Mouse (Mus musculus): Measurements from ENCODE around the gene Triml1. TPM values are rescaled to one million over a fixed set of nuclear protein-coding genes. Genes with fewer than 3 reads are reported as not detected.

The Triml1 gene
- total RNA-seq (2014; rRNA removed) (not detected in 2 replicates), polyA plus RNA-seq (2015; fragmentation: Nextera tagmentation; extraction: Ambion mirVana) (not detected in 2 replicates)

- Histone ChIP-seq H3K4me2 (ENCODE audit: low read depth, low read length, poor library complexity, severe bottlenecking) (no peak within 1 kb of the TSS), H3K36me3 (ENCODE audit: insufficient read depth, low read length) (no peaks in the 10 kb centered on the region), H3K4me3 (ENCODE audit: low read depth, low read length) (no peak within 1 kb of the TSS), H3K9me3 (ENCODE audit: low read length) (no peaks in the 10 kb centered on the region), H3K27ac (ENCODE audit: low read depth, low read length) (no peak within 1 kb of the TSS), H3K4me1 (ENCODE audit: insufficient read depth, low read length) (no peaks in the 10 kb centered on the region), H3K9ac (replicated peaks; ENCODE audit: low read length, poor library complexity, severe bottlenecking) (no peak within 1 kb of the TSS), H3K27me3 (ENCODE audit: insufficient read depth, low read length) (no peaks in the 10 kb centered on the region)
- DNase-seq (ENCODE audit: low spot score): no peak
- 84% methylated on average over 2 of the region's 2 CpGs for WGBS
- TF ChIP-seq CTCF (IDR thresholded peaks at IDR 0.05): no peak
- no peak for ATAC-seq (ENCODE audit: low FRiP score)
Observed at GRCm38 (mm10) chr8:43141386-43141785, at the start of gene Triml1. Gene Triml1 (minus strand): TSS chr8:43141486.

- Histone ChIP-seq H3K27ac (ENCODE audit: low read depth, low read length) (no peak overlapping the region), H3K9ac (replicated peaks; ENCODE audit: low read length, poor library complexity, severe bottlenecking) (no peak overlapping the region), H3K36me3 (ENCODE audit: insufficient read depth, low read length) (no peaks in the 10 kb centered on the region), H3K4me1 (ENCODE audit: insufficient read depth, low read length) (no peaks in the 10 kb centered on the region), H3K27me3 (ENCODE audit: insufficient read depth, low read length) (no peaks in the 10 kb centered on the region), H3K4me2 (ENCODE audit: low read depth, low read length, poor library complexity, severe bottlenecking) (no peak overlapping the region), H3K9me3 (ENCODE audit: low read length) (no peaks in the 10 kb centered on the region), H3K4me3 (ENCODE audit: low read depth, low read length) (no peak overlapping the region)
- DNase-seq (ENCODE audit: low spot score) (no peak), ATAC-seq (ENCODE audit: low FRiP score) (peak; percentile 27; the same call in 1 of the 2 replicates)
- TF ChIP-seq CTCF (IDR thresholded peaks at IDR 0.05): no peak
- WGBS: 91% methylated on average over 2 of the region's 2 CpGs
Observed at GRCm38 (mm10) chr8:43182281-43182680, 41.0 kb upstream of the Triml1 start.

DNA sequence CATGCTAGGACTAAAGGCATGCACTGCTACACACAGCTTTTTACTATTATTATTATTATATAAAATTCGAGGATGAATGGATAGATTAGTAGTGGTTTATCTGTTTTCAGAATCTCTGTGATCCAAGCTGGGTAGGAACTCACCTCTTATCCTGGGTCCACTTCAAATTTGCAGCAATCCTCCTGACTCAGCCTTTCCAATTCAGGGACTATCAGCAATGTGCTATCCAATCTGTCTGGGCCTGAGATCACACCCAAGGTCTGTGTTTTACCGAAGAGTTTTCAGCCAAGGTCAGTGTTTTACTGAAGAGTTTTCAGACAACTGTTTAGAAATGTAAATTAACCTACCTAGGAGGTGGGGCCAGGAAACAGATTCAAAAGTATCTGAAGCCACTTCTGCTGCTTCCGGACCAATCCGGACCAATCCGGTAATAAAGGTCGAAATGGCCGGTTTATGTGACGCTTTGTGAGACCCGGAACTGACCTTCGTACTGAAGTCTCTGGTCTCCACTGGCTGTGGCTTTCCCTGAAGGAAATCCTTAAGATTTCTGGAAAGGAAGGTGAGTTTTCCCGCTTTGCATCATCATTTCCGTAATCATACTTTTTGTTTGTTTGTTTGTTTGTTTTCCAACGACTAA lies 38.9 kb upstream of the Triml1 start, which contains the start of gene Triml2:
TSS of gene Triml2 (plus strand) at position 488 of the 637 bp plus-strand sequence.
- DNase-seq (ENCODE audit: low spot score) (no peak), ATAC-seq (ENCODE audit: low FRiP score) (no peak)
- Histone ChIP-seq H3K27ac (ENCODE audit: low read depth, low read length) (no peak within 1 kb of the TSS), H3K9ac (replicated peaks; ENCODE audit: low read length, poor library complexity, severe bottlenecking) (no peak within 1 kb of the TSS), H3K36me3 (ENCODE audit: insufficient read depth, low read length) (no peaks in the 10 kb centered on the region), H3K27me3 (ENCODE audit: insufficient read depth, low read length) (no peaks in the 10 kb centered on the region), H3K4me3 (ENCODE audit: low read depth, low read length) (no peak within 1 kb of the TSS), H3K9me3 (ENCODE audit: low read length) (no peaks in the 10 kb centered on the region), H3K4me1 (ENCODE audit: insufficient read depth, low read length) (no peaks in the 10 kb centered on the region), H3K4me2 (ENCODE audit: low read depth, low read length, poor library complexity, severe bottlenecking) (no peak within 1 kb of the TSS)
- WGBS: 96% methylated on average over 13 of the region's 13 CpGs
- no peak for TF ChIP-seq CTCF (IDR thresholded peaks at IDR 0.05)

GRCm38 (mm10) chr8:43179189-43179588 lies 37.9 kb upstream of the Triml1 start:
- Histone ChIP-seq H3K4me3 (ENCODE audit: low read depth, low read length) (no peak overlapping the region), H3K36me3 (ENCODE audit: insufficient read depth, low read length) (no peaks in the 10 kb centered on the region), H3K4me2 (ENCODE audit: low read depth, low read length, poor library complexity, severe bottlenecking) (no peak overlapping the region), H3K4me1 (ENCODE audit: insufficient read depth, low read length) (no peaks in the 10 kb centered on the region), H3K27me3 (ENCODE audit: insufficient read depth, low read length) (no peaks in the 10 kb centered on the region), H3K9ac (replicated peaks; ENCODE audit: low read length, poor library complexity, severe bottlenecking) (no peak overlapping the region), H3K9me3 (ENCODE audit: low read length) (no peaks in the 10 kb centered on the region), H3K27ac (ENCODE audit: low read depth, low read length) (no peak overlapping the region)
- TF ChIP-seq CTCF (IDR thresholded peaks at IDR 0.05): no peak
- 25% methylated on average over 4 of the region's 4 CpGs for WGBS
- DNase-seq (ENCODE audit: low spot score) (no peak), ATAC-seq (ENCODE audit: low FRiP score) (no peak)

- Histone ChIP-seq H3K4me1 (ENCODE audit: insufficient read depth, low read length) (no peaks in the 10 kb centered on the region), H3K9ac (replicated peaks; ENCODE audit: low read length, poor library complexity, severe bottlenecking) (no peak overlapping the region), H3K9me3 (ENCODE audit: low read length) (no peaks in the 10 kb centered on the region), H3K4me2 (ENCODE audit: low read depth, low read length, poor library complexity, severe bottlenecking) (no peak overlapping the region), H3K4me3 (ENCODE audit: low read depth, low read length) (no peak overlapping the region), H3K36me3 (ENCODE audit: insufficient read depth, low read length) (no peaks in the 10 kb centered on the region), H3K27ac (ENCODE audit: low read depth, low read length) (no peak overlapping the region), H3K27me3 (ENCODE audit: insufficient read depth, low read length) (no peaks in the 10 kb centered on the region)
- ATAC-seq (ENCODE audit: low FRiP score): no peak
- 64% methylated on average over 3 of the region's 3 CpGs for whole genome bisulfite sequencing
- DNase-seq (ENCODE audit: low spot score): no peak
- 0 out of 2 replicates have a peak, but pooled peaks have one; percentile 5 for TF ChIP-seq CTCF (IDR thresholded peaks at IDR 0.05)
Observed at GRCm38 (mm10) chr8:43178263-43178662, 37.0 kb upstream of the Triml1 start.

- TF ChIP-seq CTCF (IDR thresholded peaks at IDR 0.05): no peak
- 89% methylated on average over 6 of the region's 6 CpGs for WGBS
- ATAC-seq (ENCODE audit: low FRiP score): no peak
- no peak overlapping the region for H3K27ac ChIP-seq (ENCODE audit: low read depth, low read length)
- no peaks in the 10 kb centered on the region for H3K36me3 ChIP-seq (ENCODE audit: insufficient read depth, low read length)
- no peaks in the 10 kb centered on the region for H3K4me1 ChIP-seq (ENCODE audit: insufficient read depth, low read length)
- no peak overlapping the region for H3K4me3 ChIP-seq (ENCODE audit: low read depth, low read length)
- H3K27me3 ChIP-seq (ENCODE audit: insufficient read depth, low read length): no peaks in the 10 kb centered on the region
- H3K9ac ChIP-seq (replicated peaks; ENCODE audit: low read length, poor library complexity, severe bottlenecking): no peak overlapping the region
- DNase-seq (ENCODE audit: low spot score): no peak
- H3K4me2 ChIP-seq (ENCODE audit: low read depth, low read length, poor library complexity, severe bottlenecking): no peak overlapping the region
- H3K9me3 ChIP-seq (ENCODE audit: low read length): no peaks in the 10 kb centered on the region
Observed at GRCm38 (mm10) chr8:43176766-43177486, 35.6 kb upstream of the Triml1 start.

All from midbrain, postnatal 0 days (tissue).